Mouse (Mus musculus) ES-Bruce4 (cell line): Measurements from ENCODE around the gene Pi16. TPM values are rescaled to one million over a fixed set of nuclear protein-coding genes. Genes with fewer than 3 reads are reported as not detected.
A peak's percentile ranks its signal among the peaks of the same experiment; 100 is the strongest.

Experiments used
- H3K27ac ChIP-seq: 2 replicates; pipeline ENCODE4 v1.5.1; 2012; ENCODE audit warnings: low read length, inconsistent platforms; ENCODE audit not compliant: insufficient read depth
- H3K27me3 ChIP-seq: 2 replicates; pipeline ENCODE4 v1.6.1; 2012; ENCODE audit warnings: mild to moderate bottlenecking, low read length, inconsistent platforms; ENCODE audit not compliant: control insufficient read depth, poor library complexity, insufficient read depth, severe bottlenecking
- H3K36me3 ChIP-seq: 2 replicates; pipeline ENCODE4 v1.6.1; 2012; ENCODE audit warnings: inconsistent platforms, mild to moderate bottlenecking, low read length, moderate library complexity; ENCODE audit not compliant: control insufficient read depth, poor library complexity, insufficient read depth, severe bottlenecking
- H3K4me1 ChIP-seq: one replicate; pipeline ENCODE4 v1.8.1; 2011; ENCODE audit warnings: low read length; ENCODE audit not compliant: control insufficient read depth, insufficient read depth
- H3K4me3 ChIP-seq: 2 replicates; pipeline ENCODE4 v1.5.1; 2011; ENCODE audit warnings: low read depth, mild to moderate bottlenecking, low read length
- H3K9ac ChIP-seq: 2 replicates; pipeline ENCODE4 v1.6.1; 2012; ENCODE audit warnings: low read depth, mild to moderate bottlenecking, inconsistent platforms; ENCODE audit not compliant: poor library complexity, severe bottlenecking
- H3K9me3 ChIP-seq: replicated peaks from 2 replicates; pipeline ENCODE4 v1.6.1; 2012; ENCODE audit warnings: mild to moderate bottlenecking, low read length, inconsistent platforms; ENCODE audit not compliant: control insufficient read depth, poor library complexity, insufficient read depth, severe bottlenecking
- CTCF ChIP-seq: IDR thresholded peaks from one replicate; pipeline ENCODE4 v1.8.1; 2011; ENCODE audit warnings: low read depth, low read length
- EP300 ChIP-seq: IDR thresholded peaks from 2 replicates; pipeline ENCODE4 v1.6.1; 2011; ENCODE audit warnings: low read depth, low read length; ENCODE audit not compliant: insufficient read depth
- POLR2A ChIP-seq: IDR thresholded peaks from one replicate; pipeline ENCODE4 v1.8.1; 2011; ENCODE audit warnings: low read length; ENCODE audit not compliant: insufficient read depth
- polyA plus RNA-seq: library from polyadenylated mRNA; stranded (reverse); fragments of >200 nt; gene quantifications from 2 replicates; pipeline ENCODE4 v1.2.4, GENCODE M21; 2011; ENCODE audit warnings: low read depth; ENCODE audit not compliant: missing spikeins, insufficient read depth, insufficient read length

The Pi16 gene
- polyA plus RNA-seq, 1 experiment = 0.39 TPM

- no peaks in the 10 kb centered on the region for H3K36me3 ChIP-seq
- H3K27ac ChIP-seq = no peak overlapping the region
- H3K27me3 ChIP-seq = no peaks in the 10 kb centered on the region
- peaks cover under 1% of the 10 kb centered on the region for H3K4me1 ChIP-seq
- no peaks in the 10 kb centered on the region for H3K9me3 ChIP-seq
- H3K4me3 ChIP-seq = peak overlapping the region; percentile 55
- H3K9ac ChIP-seq = peak overlapping the region; percentile 15
- TF ChIP-seq POLR2A (no peak), CTCF (no peak), EP300 (no peak)
These were observed 38.5 kb downstream of the Pi16 start for GRCm38 (mm10) chr17:29355841-29356478.

DNA sequence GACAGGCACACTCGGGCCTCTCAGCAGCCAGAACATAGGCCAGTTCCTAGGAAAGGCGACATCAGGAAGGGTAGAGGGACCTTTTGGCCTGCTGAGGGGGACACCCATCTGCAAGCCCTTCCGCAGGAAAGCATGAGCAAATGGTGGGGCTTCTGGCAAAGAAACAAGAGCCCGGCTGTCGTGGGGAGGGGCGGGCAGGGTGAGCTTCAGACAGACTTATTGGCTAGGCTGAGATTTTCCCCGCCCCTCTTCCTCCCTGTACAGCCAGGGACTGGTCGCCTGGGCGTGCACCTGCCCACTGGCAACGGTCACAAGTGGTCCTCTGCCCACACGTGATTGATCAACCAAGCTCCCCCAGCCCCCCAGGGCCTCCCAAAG, 39.0 kb downstream of the Pi16 start:
- Histone ChIP-seq H3K4me3 (peak overlapping the region; percentile 72), H3K4me1 (peaks cover 3% of the 10 kb centered on the region), H3K27ac (no peak overlapping the region), H3K27me3 (no peaks in the 10 kb centered on the region), H3K36me3 (no peaks in the 10 kb centered on the region), H3K9me3 (no peaks in the 10 kb centered on the region), H3K9ac (peak overlapping the region; percentile 15)
- TF ChIP-seq EP300 (no peak), CTCF (no peak), POLR2A (peak; percentile 51)

DNA sequence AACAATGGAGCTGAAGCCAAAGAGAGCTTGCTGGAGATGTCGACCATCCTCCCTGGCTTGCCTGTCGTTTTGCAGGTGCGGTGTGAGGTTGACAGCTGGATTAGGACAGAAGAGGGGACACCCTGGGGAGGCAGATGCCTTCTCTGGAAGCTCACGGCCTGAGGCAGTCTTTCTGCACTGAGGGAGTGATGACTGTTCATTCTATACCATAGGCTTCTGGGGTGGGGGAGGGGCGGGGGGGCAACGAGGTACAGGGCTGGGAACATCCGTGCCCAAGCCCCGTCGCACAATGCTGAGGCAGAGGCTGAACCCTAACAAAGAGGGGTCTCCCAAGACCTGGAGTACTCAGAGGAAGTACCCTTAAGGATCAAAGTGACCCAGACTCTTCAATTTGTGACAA, 39.4 kb downstream of the Pi16 start:
- no peaks in the 10 kb centered on the region for H3K36me3 ChIP-seq
- H3K4me1 ChIP-seq = peaks cover 3% of the 10 kb centered on the region
- no peaks in the 10 kb centered on the region for H3K9me3 ChIP-seq
- no peak overlapping the region for H3K27ac ChIP-seq
- no peak for TF ChIP-seq EP300
- TF ChIP-seq CTCF = no peak
- no peak for TF ChIP-seq POLR2A
- no peaks in the 10 kb centered on the region for H3K27me3 ChIP-seq
- H3K4me3 ChIP-seq = peak overlapping the region; percentile 72
- no peak overlapping the region for H3K9ac ChIP-seq

DNA sequence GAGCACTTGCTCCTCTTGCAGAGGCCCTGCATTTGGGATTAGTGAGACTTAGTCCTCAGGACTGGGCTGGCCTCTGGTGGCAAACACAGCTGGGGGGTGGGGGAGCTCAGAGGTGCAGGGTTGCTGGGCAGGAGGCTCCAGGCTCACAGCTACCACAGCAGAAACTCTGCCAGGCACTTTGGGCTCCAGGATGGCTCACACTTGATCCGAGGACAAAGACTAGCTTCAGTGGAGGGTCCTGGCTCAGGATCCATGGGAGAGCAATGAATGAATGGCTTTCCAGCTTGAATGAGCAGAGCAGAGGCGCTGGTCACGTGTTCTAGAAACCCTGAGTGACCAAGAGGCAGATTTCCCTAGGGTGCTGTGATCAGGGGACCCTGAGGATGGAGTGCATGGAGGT, 41.4 kb downstream of the Pi16 start:
- Histone ChIP-seq H3K9me3 (no peaks in the 10 kb centered on the region), H3K27me3 (no peaks in the 10 kb centered on the region), H3K4me1 (peaks cover 3% of the 10 kb centered on the region), H3K36me3 (no peaks in the 10 kb centered on the region), H3K27ac (no peak overlapping the region), H3K9ac (no peak overlapping the region), H3K4me3 (no peak overlapping the region)
- TF ChIP-seq EP300 (no peak), POLR2A (no peak), CTCF (no peak)

GRCm38 (mm10) chr17:29360761-29361221, 43.3 kb downstream of the Pi16 start, which contains the start of gene Fgd2:
TSS of gene Fgd2 (plus strand) at chr17:29360914.
- H3K36me3 ChIP-seq = no peaks in the 10 kb centered on the region
- no peaks in the 10 kb centered on the region for H3K9me3 ChIP-seq
- TF ChIP-seq EP300 (no peak), CTCF (peak; percentile 44)
- H3K9ac ChIP-seq = no peak within 1 kb of the TSS
- H3K4me3 ChIP-seq = peak within 1 kb of the TSS; percentile 39
- peaks cover 3% of the 10 kb centered on the region for H3K4me1 ChIP-seq
- peak within 1 kb of the TSS; percentile 32; the same call in 1 of the 2 replicates for H3K27ac ChIP-seq
- no peaks in the 10 kb centered on the region for H3K27me3 ChIP-seq

GRCm38 (mm10) chr17:29361982-29362691, 44.7 kb downstream of the Pi16 start:
- peaks cover 3% of the 10 kb centered on the region for H3K4me1 ChIP-seq
- no peak for TF ChIP-seq EP300
- TF ChIP-seq CTCF = no peak
- no peak for TF ChIP-seq POLR2A
- no peak overlapping the region for H3K4me3 ChIP-seq
- no peaks in the 10 kb centered on the region for H3K36me3 ChIP-seq
- no peak overlapping the region for H3K9ac ChIP-seq
- H3K27me3 ChIP-seq = no peaks in the 10 kb centered on the region
- H3K27ac ChIP-seq = no peak overlapping the region
- no peaks in the 10 kb centered on the region for H3K9me3 ChIP-seq
